Mouse (Mus musculus): ENCODE measurements around the gene Kcnk3. TPM values are rescaled to one million over a fixed set of nuclear protein-coding genes. Genes with fewer than 3 reads are reported as not detected.
A peak's percentile ranks its signal among the peaks of the same experiment; 100 is the strongest.

Gene Kcnk3
- polyA plus RNA-seq, 1 experiment, result not detected

DNA sequence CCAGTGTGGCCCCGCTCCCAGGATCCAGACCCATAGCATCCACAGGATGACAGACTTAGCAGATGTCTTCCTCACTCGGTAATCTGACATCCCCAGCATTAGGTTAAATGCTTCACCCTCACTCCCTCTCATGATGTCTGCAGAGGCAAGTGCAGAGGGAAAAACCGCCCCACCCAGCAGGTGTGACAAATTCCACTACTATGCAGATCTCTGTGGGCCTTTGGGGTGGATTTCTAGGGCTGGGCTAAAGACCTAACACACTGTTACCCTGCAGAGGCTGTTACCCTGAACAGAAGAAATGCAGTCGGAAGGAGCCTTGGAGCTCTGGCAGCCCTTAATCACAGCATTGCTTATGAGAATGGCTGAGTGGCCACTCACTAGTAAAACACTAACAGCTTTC, 71.1 kb downstream of the Kcnk3 start:
- no peaks in the 10 kb centered on the region for H3K27me3 ChIP-seq (ENCODE audit: control insufficient read depth, insufficient read depth, low read length, poor library complexity, severe bottlenecking)
- H3K4me3 ChIP-seq (ENCODE audit: low read depth, low read length), result no peak overlapping the region
- TF ChIP-seq POLR2A (IDR thresholded peaks at IDR 0.05; ENCODE audit: insufficient read depth, low read length), result no peak
- TF ChIP-seq CTCF (IDR thresholded peaks at IDR 0.05; ENCODE audit: low read depth, low read length), result no peak
- no peak for TF ChIP-seq EP300 (IDR thresholded peaks at IDR 0.05; ENCODE audit: insufficient read depth, low read depth, low read length)

DNA sequence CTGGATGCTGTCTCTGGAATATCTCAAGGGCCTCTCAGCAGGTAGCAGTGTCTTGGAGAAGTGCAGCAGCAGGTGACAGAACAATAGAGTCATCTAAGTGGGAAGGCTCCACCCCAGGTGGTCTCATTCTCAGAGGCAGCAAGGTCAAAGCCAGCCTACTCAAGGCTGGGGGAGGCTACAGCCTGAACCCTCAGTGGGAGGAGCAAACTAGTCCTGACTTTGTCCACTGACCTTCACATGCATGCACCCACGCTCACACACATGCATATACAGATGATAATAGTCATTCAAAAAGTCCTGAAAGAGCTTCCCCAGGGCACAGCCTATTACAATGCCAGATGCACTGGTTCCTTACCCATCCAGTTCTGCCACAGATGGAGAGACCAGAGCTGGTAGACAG, 72.3 kb downstream of the Kcnk3 start:
- Histone ChIP-seq H3K4me1 (ENCODE audit: control insufficient read depth, insufficient read depth, low read length) (peaks cover 3% of the 10 kb centered on the region), H3K27ac (ENCODE audit: insufficient read depth, low read length) (no peak overlapping the region), H3K9ac (ENCODE audit: low read depth, poor library complexity, severe bottlenecking) (no peak overlapping the region), H3K9me3 (replicated peaks; ENCODE audit: control insufficient read depth, insufficient read depth, low read length, poor library complexity, severe bottlenecking) (0 out of 2 replicates have a peak, but pooled peaks cover 4% of the 10 kb centered on the region), H3K27me3 (ENCODE audit: control insufficient read depth, insufficient read depth, low read length, poor library complexity, severe bottlenecking) (no peaks in the 10 kb centered on the region), H3K36me3 (ENCODE audit: control insufficient read depth, insufficient read depth, low read length, poor library complexity, severe bottlenecking) (no peaks in the 10 kb centered on the region), H3K4me3 (ENCODE audit: low read depth, low read length) (no peak overlapping the region)
- no peak for TF ChIP-seq POLR2A (IDR thresholded peaks at IDR 0.05; ENCODE audit: insufficient read depth, low read length)
- TF ChIP-seq EP300 (IDR thresholded peaks at IDR 0.05; ENCODE audit: insufficient read depth, low read depth, low read length), result peak; percentile 86
- no peak for TF ChIP-seq CTCF (IDR thresholded peaks at IDR 0.05; ENCODE audit: low read depth, low read length)

More for the DNA sequence above, 71.1 kb downstream of the Kcnk3 start:
- Histone ChIP-seq H3K4me1 (ENCODE audit: control insufficient read depth, insufficient read depth, low read length) (peaks cover 3% of the 10 kb centered on the region), H3K27ac (ENCODE audit: insufficient read depth, low read length) (peak overlapping the region; percentile 32), H3K9me3 (replicated peaks; ENCODE audit: control insufficient read depth, insufficient read depth, low read length, poor library complexity, severe bottlenecking) (0 out of 2 replicates have a peak, but pooled peaks cover 4% of the 10 kb centered on the region), H3K9ac (ENCODE audit: low read depth, poor library complexity, severe bottlenecking) (no peak overlapping the region), H3K36me3 (ENCODE audit: control insufficient read depth, insufficient read depth, low read length, poor library complexity, severe bottlenecking) (no peaks in the 10 kb centered on the region)

DNA sequence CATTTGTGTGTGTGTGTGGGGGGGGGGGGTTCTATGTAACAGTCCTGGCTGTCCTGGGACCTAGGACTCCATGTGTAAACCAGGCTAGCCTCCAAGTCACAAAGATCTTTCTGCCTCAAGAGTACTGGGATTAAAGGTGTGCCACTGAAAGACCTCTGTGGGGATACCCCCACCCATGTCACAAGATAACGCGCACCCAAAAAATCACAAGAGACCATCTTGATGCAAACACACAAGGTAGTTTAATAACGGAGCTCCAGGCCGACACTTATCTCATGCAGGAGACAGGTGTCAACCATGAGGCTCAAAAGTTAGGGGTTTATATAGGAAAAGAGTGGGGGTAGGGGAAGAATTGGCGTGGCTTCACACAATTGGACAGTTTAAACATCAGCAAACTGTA, 72.8 kb downstream of the Kcnk3 start:
- H3K9ac ChIP-seq (ENCODE audit: low read depth, poor library complexity, severe bottlenecking), result no peak overlapping the region
- H3K36me3 ChIP-seq (ENCODE audit: control insufficient read depth, insufficient read depth, low read length, poor library complexity, severe bottlenecking), result no peaks in the 10 kb centered on the region
- 0 out of 2 replicates have a peak, but pooled peaks cover 4% of the 10 kb centered on the region for H3K9me3 ChIP-seq (replicated peaks; ENCODE audit: control insufficient read depth, insufficient read depth, low read length, poor library complexity, severe bottlenecking)
- TF ChIP-seq EP300 (IDR thresholded peaks at IDR 0.05; ENCODE audit: insufficient read depth, low read depth, low read length) (no peak), POLR2A (IDR thresholded peaks at IDR 0.05; ENCODE audit: insufficient read depth, low read length) (no peak), CTCF (IDR thresholded peaks at IDR 0.05; ENCODE audit: low read depth, low read length) (no peak)
- no peaks in the 10 kb centered on the region for H3K27me3 ChIP-seq (ENCODE audit: control insufficient read depth, insufficient read depth, low read length, poor library complexity, severe bottlenecking)
- H3K27ac ChIP-seq (ENCODE audit: insufficient read depth, low read length), result no peak overlapping the region
- H3K4me3 ChIP-seq (ENCODE audit: low read depth, low read length), result no peak overlapping the region
- peaks cover 3% of the 10 kb centered on the region for H3K4me1 ChIP-seq (ENCODE audit: control insufficient read depth, insufficient read depth, low read length)

DNA sequence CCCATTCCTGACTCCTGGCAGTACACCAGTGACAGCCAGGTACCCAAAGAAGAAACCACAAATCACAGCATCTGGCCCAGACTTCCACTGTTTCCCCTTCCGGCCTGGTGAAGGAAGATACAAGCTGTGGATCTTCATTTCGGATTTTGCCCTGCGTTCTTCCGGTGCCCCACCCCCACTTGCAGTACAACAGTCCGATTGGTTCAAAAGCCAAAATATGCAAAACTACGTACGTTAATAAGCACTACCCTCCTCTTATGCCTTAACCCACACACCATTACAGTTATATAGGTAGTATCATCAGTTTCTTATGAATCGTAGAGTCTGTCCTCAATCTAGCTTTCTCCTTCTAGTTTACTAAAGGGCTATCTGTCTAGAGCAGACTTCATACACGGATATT, 77.4 kb downstream of the Kcnk3 start:
- TF ChIP-seq CTCF (IDR thresholded peaks at IDR 0.05; ENCODE audit: low read depth, low read length) (no peak), EP300 (IDR thresholded peaks at IDR 0.05; ENCODE audit: insufficient read depth, low read depth, low read length) (no peak)
- no peak overlapping the region for H3K27ac ChIP-seq (ENCODE audit: insufficient read depth, low read length)
- 0 out of 2 replicates have a peak, but pooled peaks cover 4% of the 10 kb centered on the region for H3K9me3 ChIP-seq (replicated peaks; ENCODE audit: control insufficient read depth, insufficient read depth, low read length, poor library complexity, severe bottlenecking)
- H3K9ac ChIP-seq (ENCODE audit: low read depth, poor library complexity, severe bottlenecking), result no peak overlapping the region
- no peaks in the 10 kb centered on the region for H3K4me1 ChIP-seq (ENCODE audit: control insufficient read depth, insufficient read depth, low read length)
- no peak overlapping the region for H3K4me3 ChIP-seq (ENCODE audit: low read depth, low read length)
- no peaks in the 10 kb centered on the region for H3K27me3 ChIP-seq (ENCODE audit: control insufficient read depth, insufficient read depth, low read length, poor library complexity, severe bottlenecking)
- peaks cover 24% of the 10 kb centered on the region for H3K36me3 ChIP-seq (ENCODE audit: control insufficient read depth, insufficient read depth, low read length, poor library complexity, severe bottlenecking)

DNA sequence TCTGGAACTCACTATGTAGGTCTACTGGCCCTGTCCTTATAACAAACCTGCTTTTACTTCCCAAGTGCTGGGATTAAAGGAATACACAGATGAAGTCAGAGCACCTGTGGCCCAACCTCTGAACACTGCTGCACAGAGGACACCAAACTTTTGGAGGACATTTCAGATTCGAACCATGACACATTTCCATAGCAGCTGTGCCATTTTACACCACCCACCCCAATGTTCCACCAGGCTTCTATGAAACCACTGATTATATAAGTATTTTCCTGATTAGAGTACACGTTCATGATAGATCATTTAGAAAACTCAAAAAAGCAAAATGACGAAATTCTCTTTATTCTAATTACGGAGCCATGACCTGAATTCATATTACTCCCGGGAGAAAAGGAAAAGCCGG, 78.0 kb downstream of the Kcnk3 start:
- 0 out of 2 replicates have a peak, but pooled peaks cover 3% of the 10 kb centered on the region for H3K9me3 ChIP-seq (replicated peaks; ENCODE audit: control insufficient read depth, insufficient read depth, low read length, poor library complexity, severe bottlenecking)
- H3K4me1 ChIP-seq (ENCODE audit: control insufficient read depth, insufficient read depth, low read length), result no peaks in the 10 kb centered on the region
- H3K36me3 ChIP-seq (ENCODE audit: control insufficient read depth, insufficient read depth, low read length, poor library complexity, severe bottlenecking), result peaks cover 29% of the 10 kb centered on the region
- H3K27me3 ChIP-seq (ENCODE audit: control insufficient read depth, insufficient read depth, low read length, poor library complexity, severe bottlenecking), result no peaks in the 10 kb centered on the region
- peak overlapping the region; percentile 95 for H3K9ac ChIP-seq (ENCODE audit: low read depth, poor library complexity, severe bottlenecking)
- peak overlapping the region; percentile 32 for H3K27ac ChIP-seq (ENCODE audit: insufficient read depth, low read length)
- no peak for TF ChIP-seq CTCF (IDR thresholded peaks at IDR 0.05; ENCODE audit: low read depth, low read length)
- no peak for TF ChIP-seq EP300 (IDR thresholded peaks at IDR 0.05; ENCODE audit: insufficient read depth, low read depth, low read length)
- TF ChIP-seq POLR2A (IDR thresholded peaks at IDR 0.05; ENCODE audit: insufficient read depth, low read length), result no peak
- H3K4me3 ChIP-seq (ENCODE audit: low read depth, low read length), result peak overlapping the region; percentile 64

DNA sequence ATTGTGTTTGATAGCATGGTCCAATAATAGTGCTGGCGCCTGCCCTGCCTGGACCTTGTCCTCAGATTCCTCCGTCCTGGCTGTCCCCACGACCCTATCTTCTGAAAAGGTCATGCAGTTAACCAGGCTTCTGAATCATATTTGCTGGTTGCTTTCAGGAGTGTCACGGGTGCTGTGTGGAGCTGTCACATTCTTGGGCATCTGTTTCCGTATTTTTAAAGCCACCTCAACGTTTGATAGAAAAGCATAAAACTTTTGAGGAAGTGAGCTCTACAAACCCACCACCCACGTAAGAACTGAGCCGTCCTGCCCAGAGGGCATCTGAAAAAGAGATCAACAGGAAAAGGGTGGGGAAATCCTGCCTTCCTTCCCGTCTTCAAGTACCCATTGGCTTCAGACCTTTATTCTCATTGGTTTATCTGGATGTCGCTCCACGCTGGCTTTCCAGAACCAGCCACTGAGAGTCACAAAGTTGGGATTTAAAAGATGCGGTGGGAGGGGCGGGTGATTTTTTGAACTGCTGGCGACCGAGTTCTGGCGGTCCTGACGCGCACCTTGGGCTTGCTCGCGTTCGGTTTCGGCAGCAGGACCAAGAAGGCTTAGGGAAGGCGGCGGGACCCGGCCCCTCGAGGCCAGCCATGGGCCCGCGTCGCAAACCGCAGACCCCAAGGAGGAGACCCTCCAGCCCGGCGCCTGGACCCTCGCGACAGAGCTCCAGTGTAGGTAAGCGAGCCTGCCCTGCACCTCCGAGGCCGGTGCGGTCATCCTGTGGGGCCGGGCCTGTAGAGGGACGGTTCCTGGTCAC, 78.6 kb downstream of the Kcnk3 start, which contains the start of gene Cenpa:
Cenpa (plus strand) TSS at position 387 of the 805 bp plus-strand sequence.
- Histone ChIP-seq H3K36me3 (ENCODE audit: control insufficient read depth, insufficient read depth, low read length, poor library complexity, severe bottlenecking) (peaks cover 35% of the 10 kb centered on the region), H3K9me3 (replicated peaks; ENCODE audit: control insufficient read depth, insufficient read depth, low read length, poor library complexity, severe bottlenecking) (no peaks in the 10 kb centered on the region), H3K4me3 (ENCODE audit: low read depth, low read length) (peak within 1 kb of the TSS; percentile 95), H3K9ac (ENCODE audit: low read depth, poor library complexity, severe bottlenecking) (peak within 1 kb of the TSS; percentile 95), H3K4me1 (ENCODE audit: control insufficient read depth, insufficient read depth, low read length) (no peaks in the 10 kb centered on the region), H3K27me3 (ENCODE audit: control insufficient read depth, insufficient read depth, low read length, poor library complexity, severe bottlenecking) (no peaks in the 10 kb centered on the region), H3K27ac (ENCODE audit: insufficient read depth, low read length) (peak within 1 kb of the TSS; percentile 32)
- no peak for TF ChIP-seq EP300 (IDR thresholded peaks at IDR 0.05; ENCODE audit: insufficient read depth, low read depth, low read length)
- TF ChIP-seq POLR2A (IDR thresholded peaks at IDR 0.05; ENCODE audit: insufficient read depth, low read length), result peak; percentile 74

All from ES-Bruce4 (cell line).